Mouse (Mus musculus) G1E (cell line): ENCODE results near the gene Gjb5.

ENCODE experiments used
- CTCF ChIP-seq: IDR thresholded peaks from 2 replicates; pipeline ENCODE4 v1.5.1; 2012; ENCODE audit warnings: low read depth, low read length, inconsistent platforms, mixed read lengths
- GATA1 ChIP-seq: IDR thresholded peaks from 2 replicates; pipeline ENCODE4 v1.6.1; 2012; ENCODE audit warnings: borderline replicate concordance, low read length, inconsistent platforms, mixed read lengths
- TAL1 ChIP-seq: conservative IDR thresholded peaks from 2 replicates; pipeline ENCODE4 v1.6.1; 2012; ENCODE audit warnings: low read depth, low read length, inconsistent platforms, mixed read lengths

- TF ChIP-seq CTCF (no peak), GATA1 (no peak), TAL1 (no peak)
Measured at GRCm38 (mm10) chr4:127402166-127402565, 44.2 kb upstream of the Gjb5 start.
